Mouse (Mus musculus): ENCODE results near the gene Ormdl3.

Ormdl3 gene

GRCm38 (mm10) chr11:98588833-98589281, 1.7 kb upstream of the Ormdl3 start:
- peak in 1 of 2 experiments; percentile 41 for DNase-seq (ENCODE audit: low spot score in 2 of 2)

GRCm38 (mm10) chr11:98587684-98588546, 747 bp upstream of the Ormdl3 start:
- peak; percentile 83 to 85 for DNase-seq (ENCODE audit: low spot score in 2 of 2)

GRCm38 (mm10) chr11:98586087-98586891, 879 bp downstream of the Ormdl3 start:
- peak; percentile 37 to 63 for DNase-seq (ENCODE audit: low spot score in 2 of 2)

- no peak for DNase-seq (ENCODE audit: low spot score in 2 of 2)
Observed at GRCm38 (mm10) chr11:98584629-98585177, 2.5 kb downstream of the Ormdl3 start.

- DNase-seq (ENCODE audit: low spot score in 2 of 2) = no peak
Observed at GRCm38 (mm10) chr11:98584146-98584545, 3.0 kb downstream of the Ormdl3 start.

- no peak for DNase-seq (ENCODE audit: low spot score in 2 of 2)
Observed at GRCm38 (mm10) chr11:98583571-98583970, 3.6 kb downstream of the Ormdl3 start.

- no peak for DNase-seq (ENCODE audit: low spot score in 2 of 2)
Observed at GRCm38 (mm10) chr11:98583265-98583552, 4.0 kb downstream of the Ormdl3 start.

GRCm38 (mm10) chr11:98582551-98583264, 4.5 kb downstream of the Ormdl3 start:
- DNase-seq (ENCODE audit: low spot score in 2 of 2) = no peak

- DNase-seq (ENCODE audit: low spot score in 2 of 2) = no peak
Observed at GRCm38 (mm10) chr11:98582030-98582388, 5.2 kb downstream of the Ormdl3 start.

GRCm38 (mm10) chr11:98581286-98582029, 5.7 kb downstream of the Ormdl3 start:
- DNase-seq (ENCODE audit: low spot score in 2 of 2) = no peak

GRCm38 (mm10) chr11:98580301-98581121, 6.7 kb downstream of the Ormdl3 start:
- no peak for DNase-seq (ENCODE audit: low spot score in 2 of 2)

- DNase-seq (ENCODE audit: low spot score in 2 of 2) = no peak
Observed at GRCm38 (mm10) chr11:98577776-98578175, 9.4 kb downstream of the Ormdl3 start.

GRCm38 (mm10) chr11:98569461-98569860, 17.7 kb downstream of the Ormdl3 start:
- no peak for DNase-seq (ENCODE audit: low spot score in 2 of 2)

GRCm38 (mm10) chr11:98568326-98568725, 18.8 kb downstream of the Ormdl3 start:
- DNase-seq (ENCODE audit: low spot score in 2 of 2) = no peak

GRCm38 (mm10) chr11:98563921-98564414, 23.2 kb downstream of the Ormdl3 start:
- DNase-seq (ENCODE audit: low spot score in 2 of 2) = no peak

- no peak for DNase-seq (ENCODE audit: low spot score in 2 of 2)
Observed at GRCm38 (mm10) chr11:98563025-98563424, 24.1 kb downstream of the Ormdl3 start.

GRCm38 (mm10) chr11:98560942-98561341, 26.2 kb downstream of the Ormdl3 start:
- no peak for DNase-seq (ENCODE audit: low spot score in 2 of 2)

- no peak for DNase-seq (ENCODE audit: low spot score in 2 of 2)
Observed at GRCm38 (mm10) chr11:98555124-98555700, 32.0 kb downstream of the Ormdl3 start.

- DNase-seq (ENCODE audit: low spot score in 2 of 2) = no peak
Observed at GRCm38 (mm10) chr11:98553966-98554365, 33.2 kb downstream of the Ormdl3 start.
